Mouse (Mus musculus) Patski (cell line): Measurements from ENCODE around the gene Dph1. TPM values are rescaled to one million over a fixed set of nuclear protein-coding genes. Genes with fewer than 3 reads are reported as not detected.

Source experiments
- ATAC-seq: fragments of 100-300 bp; one replicate; pipeline ENCODE4 v1.8.0; 2021
- CTCF ChIA-PET: fragments of 350-600 bp; sonication (Branson Sonifier 250); formaldehyde crosslinking; loops from one replicate; lab custom pipeline; 2022; ENCODE audit warnings: inconsistent platforms; lab: Charles Lee
- POLR2A ChIA-PET: fragments of 350-600 bp; sonication (Branson Sonifier 250); formaldehyde crosslinking; loops from one replicate; lab custom pipeline; 2022; ENCODE audit warnings: antibody characterized with exemption, inconsistent platforms; lab: Charles Lee
- DNase-seq: peaks from one replicate; pipeline ENCODE4 v3.0.0-alpha.2; 2011; ENCODE audit warnings: low read depth, low spot score
- H3K27me3 ChIP-seq: fragments of 371-371 bp; one replicate; pipeline ENCODE4 v1.5.1; 2021
- CTCF ChIP-seq: fragments of 100-300 bp; IDR thresholded peaks from one replicate; pipeline ENCODE4 v1.5.1; 2021
- in situ Hi-C: fragments of 300-500 bp; cut with MboI; formaldehyde crosslinking; loops from 3 replicates; pipeline ENCODE4 v1.11.1; 2018; ENCODE audit warnings: low pct_unique_long_range_greater_than_20kb, mixed read lengths
- polyA plus RNA-seq: library from polyadenylated mRNA; unstranded; gene quantifications from one replicate; pipeline ENCODE4 v1.2.3, GENCODE M21; 2021

Dph1 gene
- polyA plus RNA-seq, 1 experiment from 2014 or later: 43.1 TPM

GRCm38 (mm10) chr11:75164750-75165149 lies 26.3 kb downstream of the Dph1 start:
- DNase-seq: no peak
- TF ChIP-seq CTCF: no peak
- H3K27me3 ChIP-seq: no peaks in the 10 kb centered on the region
- no peak for ATAC-seq
- CTCF ChIA-PET: interaction anchor here (1.1 to 1.7 kb wide), 2 partner anchors 176 to 184 kb away, joined by 3 to 7 read pairs; no protein-coding TSS in a partner anchor
- POLR2A ChIA-PET: interaction anchor here (0.7 kb wide), 1 partner anchor 198 kb away, joined by 3 read pairs; no protein-coding TSS in a partner anchor
- in situ Hi-C loops: no loop called here

DNA sequence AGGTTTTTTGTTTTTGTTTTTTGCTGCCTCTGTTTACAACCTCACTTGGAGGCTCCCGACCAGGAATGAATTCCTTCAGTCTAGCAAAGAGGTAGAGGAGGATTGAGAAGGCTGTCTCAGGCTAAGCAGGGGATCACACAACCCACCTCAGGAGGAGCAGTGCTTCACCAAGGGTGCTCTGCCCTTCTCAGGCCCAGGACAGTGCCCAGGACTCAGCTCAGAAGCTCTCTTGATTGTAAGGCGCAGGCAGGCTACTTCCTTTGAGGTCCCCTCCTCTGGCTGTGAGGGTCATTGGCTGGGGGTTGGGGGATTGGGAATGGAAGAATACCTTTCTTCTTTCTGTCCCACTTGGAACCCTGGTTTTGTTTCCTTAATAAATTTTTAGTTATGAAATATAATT lies 27.0 kb downstream of the Dph1 start:
- in situ Hi-C loops: no loop called here
- CTCF ChIA-PET: no interaction called here
- POLR2A ChIA-PET: no interaction called here
- ATAC-seq: no peak
- TF ChIP-seq CTCF: no peak
- no peak for DNase-seq
- H3K27me3 ChIP-seq: no peaks in the 10 kb centered on the region

DNA sequence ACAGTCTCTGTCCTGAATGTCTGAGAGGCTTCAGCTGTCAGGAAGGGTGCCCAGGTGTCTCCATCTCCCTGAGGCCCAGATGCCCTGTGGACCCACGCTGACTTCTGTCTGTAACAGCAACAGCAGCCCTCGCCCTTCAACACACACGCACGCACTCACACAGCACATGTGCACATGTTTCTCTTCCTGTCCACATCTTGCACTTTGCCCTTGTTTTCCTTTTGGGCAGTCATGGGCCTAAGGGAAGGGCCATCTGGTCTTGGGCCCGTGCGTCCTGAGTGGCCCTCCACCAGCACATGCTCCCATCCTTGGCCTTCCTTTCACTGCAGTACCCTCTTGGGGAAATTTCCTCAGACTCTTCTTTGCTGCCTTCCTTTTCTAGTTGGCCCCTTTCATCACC lies 27.7 kb downstream of the Dph1 start:
- DNase-seq (no peak), ATAC-seq (no peak)
- no peak for TF ChIP-seq CTCF
- no peaks in the 10 kb centered on the region for H3K27me3 ChIP-seq
- ChIA-PET CTCF (no interaction called here), POLR2A (interaction anchor here (0.8 kb wide), 1 partner anchor 179 kb away, joined by 3 read pairs; no protein-coding TSS in a partner anchor)
- in situ Hi-C loops: no loop called here

DNA sequence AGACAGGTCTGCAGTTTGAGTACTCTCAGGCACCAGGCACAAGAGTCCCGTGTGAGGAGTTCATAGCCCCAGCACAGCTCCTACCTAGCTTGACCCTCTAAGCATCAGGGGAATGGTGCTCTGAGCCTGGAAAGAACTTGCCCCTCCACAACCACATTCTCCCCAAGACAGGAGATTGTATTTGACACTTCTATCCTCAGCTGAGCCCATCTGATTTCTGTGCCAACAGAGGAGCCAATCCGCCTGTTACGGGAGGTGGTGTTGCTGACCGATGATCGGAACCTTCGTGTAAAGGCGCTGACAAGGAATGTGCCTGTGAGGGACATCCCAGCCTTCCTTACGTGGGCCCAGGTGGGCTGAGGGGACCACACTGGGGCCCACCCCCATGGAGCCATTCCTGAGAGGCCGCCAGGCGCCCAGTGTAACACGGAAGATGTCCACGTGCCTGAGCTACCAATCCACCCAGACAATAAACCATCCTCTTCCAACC lies 28.4 kb downstream of the Dph1 start:
- H3K27me3 ChIP-seq: no peaks in the 10 kb centered on the region
- in situ Hi-C loops: no loop called here
- no peak for TF ChIP-seq CTCF
- ATAC-seq (no peak), DNase-seq (no peak)
- ChIA-PET POLR2A (interaction anchor here (0.8 kb wide), 1 partner anchor 179 kb away, joined by 3 read pairs; no protein-coding TSS in a partner anchor), CTCF (no interaction called here)

DNA sequence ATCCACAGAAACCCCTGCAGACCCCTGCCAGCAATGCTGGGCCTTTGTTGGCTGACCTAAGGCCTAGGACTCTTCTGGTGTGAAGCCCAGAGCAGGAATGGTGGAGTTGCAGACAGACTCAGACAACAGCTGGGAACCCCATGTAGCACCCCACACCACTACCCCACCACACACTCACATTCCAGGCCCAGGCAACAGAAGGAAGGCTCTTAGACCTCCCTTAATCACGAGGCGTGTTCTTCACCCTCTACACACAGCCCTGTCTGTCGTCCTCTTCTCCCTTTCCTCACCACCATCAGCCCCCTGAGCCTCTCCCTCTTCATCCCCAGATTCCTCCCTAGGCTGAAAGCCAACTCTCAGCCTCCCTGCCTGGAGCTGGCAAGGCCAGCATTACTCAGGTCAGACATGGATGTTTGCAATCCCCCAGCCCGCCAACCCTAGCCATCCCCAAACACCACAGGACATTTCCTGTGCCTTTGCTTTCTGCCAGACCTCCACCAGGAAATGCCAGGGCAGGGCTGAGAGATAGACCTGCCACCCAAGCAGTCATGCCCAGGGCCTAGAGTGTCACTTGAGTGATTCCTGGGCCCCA lies 29.5 kb downstream of the Dph1 start:
- no peak for TF ChIP-seq CTCF
- DNase-seq: no peak
- ChIA-PET CTCF (no interaction called here), POLR2A (no interaction called here)
- no peaks in the 10 kb centered on the region for H3K27me3 ChIP-seq
- no peak for ATAC-seq
- in situ Hi-C loops: no loop called here

GRCm38 (mm10) chr11:75160954-75161353 lies 30.1 kb downstream of the Dph1 start:
- ChIA-PET POLR2A (no interaction called here), CTCF (interaction anchor here (0.9 to 2.1 kb wide), 3 partner anchors 9 to 180 kb away, joined by 3 to 16 read pairs (median 3); no protein-coding TSS in a partner anchor)
- H3K27me3 ChIP-seq: no peaks in the 10 kb centered on the region
- in situ Hi-C loops: no loop called here
- ATAC-seq (no peak), DNase-seq (no peak)
- TF ChIP-seq CTCF: no peak

- ChIA-PET CTCF (interaction anchor here (0.9 to 2.1 kb wide), 5 partner anchors 9 to 178 kb away, joined by 3 to 16 read pairs (median 4); no protein-coding TSS in a partner anchor), POLR2A (interaction anchor here (1.0 kb wide), 1 partner anchor 13 kb away, joined by 3 read pairs; no protein-coding TSS in a partner anchor)
- no peaks in the 10 kb centered on the region for H3K27me3 ChIP-seq
- in situ Hi-C loops: loop anchor here (5.0 kb wide), 1 partner anchor 177 kb away; no protein-coding TSS in a partner anchor
- no peak for ATAC-seq
- DNase-seq: no peak
- no peak for TF ChIP-seq CTCF
Measured at GRCm38 (mm10) chr11:75159564-75159963, 31.5 kb downstream of the Dph1 start.

DNA sequence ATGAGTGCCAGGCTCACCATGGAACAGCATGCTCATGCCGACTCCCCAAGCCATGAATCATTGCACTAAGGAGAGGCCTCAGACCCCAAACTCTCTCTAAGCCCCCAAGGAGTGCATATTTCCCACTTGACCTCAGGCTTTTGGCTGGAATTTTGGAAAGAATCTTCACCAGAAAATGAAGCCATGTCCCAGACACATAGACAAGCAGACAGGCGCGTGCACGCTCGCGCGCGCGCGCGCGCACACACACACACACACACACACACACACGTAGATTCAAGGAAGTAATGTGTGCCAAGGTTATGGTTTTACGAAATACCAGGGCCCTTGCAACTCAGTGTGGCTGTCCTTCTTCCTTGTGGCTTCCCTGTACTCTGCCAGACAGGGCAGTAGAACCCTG lies 32.6 kb downstream of the Dph1 start:
- POLR2A ChIA-PET: no interaction called here
- no peak for DNase-seq

DNA sequence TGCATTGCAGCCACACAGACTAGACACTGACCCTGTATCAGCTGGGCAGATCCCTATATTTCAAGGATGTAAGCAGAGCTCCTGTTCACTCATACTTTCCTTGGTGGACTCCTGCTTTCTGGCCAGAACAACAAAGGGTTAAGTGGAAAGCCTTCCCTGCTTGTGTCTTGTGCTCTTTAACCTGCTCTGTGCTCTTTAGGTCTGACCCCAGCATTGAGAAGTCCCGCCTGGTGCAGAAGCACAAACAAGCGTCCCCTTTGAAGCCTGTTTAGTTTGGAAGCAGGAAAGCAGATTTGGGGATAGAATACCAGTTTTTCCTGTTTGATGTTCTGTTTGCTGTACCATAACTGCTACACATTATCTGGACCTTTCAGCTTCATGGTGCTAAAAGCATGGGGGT lies 33.1 kb downstream of the Dph1 start:
- DNase-seq: no peak
- CTCF ChIA-PET: interaction anchor here (0.7 to 1.4 kb wide), 2 partner anchors 12 to 177 kb away, joined by 3 read pairs; no protein-coding TSS in a partner anchor
- no peak for ATAC-seq
- POLR2A ChIA-PET: no interaction called here
- TF ChIP-seq CTCF: no peak
- no peaks in the 10 kb centered on the region for H3K27me3 ChIP-seq
- in situ Hi-C loops: loop anchor here (5.0 kb wide), 1 partner anchor 176 kb away; no protein-coding TSS in a partner anchor

More for the DNA sequence above, 32.6 kb downstream of the Dph1 start:
- in situ Hi-C loops: loop anchor here (5.0 kb wide), 1 partner anchor 176 kb away; no protein-coding TSS in a partner anchor
- no peak for TF ChIP-seq CTCF
- CTCF ChIA-PET: interaction anchor here (1.8 kb wide), 1 partner anchor 16 kb away, joined by 6 read pairs; no protein-coding TSS in a partner anchor
- H3K27me3 ChIP-seq: no peaks in the 10 kb centered on the region
- ATAC-seq: no peak

GRCm38 (mm10) chr11:75157037-75157436 lies 34.0 kb downstream of the Dph1 start:
- no peak for DNase-seq
- ChIA-PET CTCF (interaction anchor here (1.2 to 1.4 kb wide), 2 partner anchors 13 to 176 kb away, joined by 3 read pairs; no protein-coding TSS in a partner anchor), POLR2A (no interaction called here)
- in situ Hi-C loops: loop anchor here (5.0 kb wide), 1 partner anchor 175 kb away; no protein-coding TSS in a partner anchor
- no peak for ATAC-seq
- no peaks in the 10 kb centered on the region for H3K27me3 ChIP-seq
- TF ChIP-seq CTCF: no peak

DNA sequence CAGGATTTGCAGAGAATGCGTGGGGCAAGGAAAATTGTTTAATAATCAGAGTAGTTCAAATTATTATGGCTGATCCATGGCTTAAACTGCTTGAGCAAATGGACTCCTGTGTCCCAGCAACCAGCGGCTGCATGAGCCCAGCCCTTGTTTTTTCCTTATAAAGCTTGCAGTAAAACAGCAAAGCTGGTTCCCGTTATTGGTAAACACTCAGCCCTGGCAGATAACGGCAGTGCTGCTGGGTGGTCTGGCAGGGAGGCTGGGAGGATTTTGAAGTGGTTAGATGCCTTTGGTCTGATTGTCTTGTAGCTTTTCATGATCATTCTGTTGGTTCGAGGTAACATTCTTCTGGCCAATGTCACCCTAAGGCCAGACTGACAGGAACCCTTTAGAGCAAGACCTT lies 34.6 kb downstream of the Dph1 start:
- H3K27me3 ChIP-seq: no peaks in the 10 kb centered on the region
- CTCF ChIA-PET: interaction anchor here (1.2 kb wide), 1 partner anchor 175 kb away, joined by 3 read pairs; no protein-coding TSS in a partner anchor
- POLR2A ChIA-PET: no interaction called here
- in situ Hi-C loops: loop anchor here (5.0 kb wide), 1 partner anchor 174 kb away; no protein-coding TSS in a partner anchor
- no peak for TF ChIP-seq CTCF
- DNase-seq (no peak), ATAC-seq (no peak)
